Mouse (Mus musculus): ENCODE measurements around the gene Hist1h2ab.

GRCm38 (mm10) chr13:23772561-23773313 is 21.8 kb downstream of the Hist1h2ab start:
- TF ChIP-seq POLR2A (IDR thresholded peaks at IDR 0.05; ENCODE audit: borderline replicate concordance, low read depth, low read length) (no peak), CTCF (IDR thresholded peaks at IDR 0.05; ENCODE audit: low read depth, low read length) (no peak)
